Mouse (Mus musculus): ENCODE measurements around the gene Btrc. TPM values are rescaled to one million over a fixed set of nuclear protein-coding genes. Genes with fewer than 3 reads are reported as not detected.
"Not testable (repeated sequence)": the region's sequence is repeated elsewhere in the genome, so short reads cannot be mapped to it uniquely, and the experiment has no call there.

Gene Btrc
- polyA plus RNA-seq, 1 experiment from 2014 or later: 65.9 TPM

DNA sequence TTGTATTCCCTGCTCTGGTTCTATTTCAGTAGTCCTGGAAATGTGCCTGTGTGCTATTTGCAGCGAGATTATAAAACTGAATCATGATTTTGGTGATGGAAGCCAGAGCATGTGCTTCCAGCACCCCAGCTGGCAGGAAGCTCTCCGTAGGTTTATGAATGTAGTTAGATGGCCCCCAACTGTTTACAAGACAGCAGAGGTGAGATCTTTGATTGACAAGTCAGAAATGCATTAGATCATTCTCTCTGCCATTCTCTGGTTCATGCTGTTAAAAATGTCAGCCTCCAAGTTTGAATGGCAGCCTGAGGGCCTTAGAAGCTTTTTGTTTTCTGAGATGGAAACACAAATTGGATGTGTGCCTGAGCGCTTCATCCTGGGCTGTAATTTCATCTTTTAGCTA is 68.8 kb downstream of the Btrc start:
- no peaks in the 10 kb centered on the region for H3K9me3 ChIP-seq
- peaks cover 9% of the 10 kb centered on the region for H3K4me1 ChIP-seq
- ATAC-seq (replicated peaks): no peak
- H3K27ac ChIP-seq: 0 out of 2 replicates have a peak overlapping the region, but pooled peaks have one; percentile 28
- H3K4me3 ChIP-seq: no peak overlapping the region
- H3K9ac ChIP-seq: no peak overlapping the region
- WGBS: 65% methylated on average over 3 of the region's 3 CpGs
- H3K36me3 ChIP-seq (replicated peaks): no peaks in the 10 kb centered on the region
- no peaks in the 10 kb centered on the region for H3K27me3 ChIP-seq (replicated peaks)
- H3K4me2 ChIP-seq: no peak overlapping the region

DNA sequence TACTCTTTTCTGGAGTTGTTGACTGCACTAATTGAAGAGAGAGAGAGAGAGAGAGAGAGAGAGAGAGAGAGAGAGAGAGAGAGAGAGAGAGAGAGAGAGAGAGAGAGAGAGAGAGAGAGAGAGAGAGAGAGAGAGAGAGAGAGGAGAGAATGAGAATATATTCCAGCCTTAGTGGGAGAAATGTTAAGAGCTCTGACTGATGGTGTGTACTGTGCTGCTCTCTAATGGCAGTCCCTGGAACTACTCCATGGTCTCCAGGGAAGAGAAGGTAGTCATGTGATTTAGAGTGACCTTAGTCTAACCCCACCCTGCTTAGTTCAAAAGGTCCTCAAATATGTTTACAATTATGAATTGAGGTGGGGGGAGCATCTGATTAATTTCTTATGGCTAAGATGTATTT is 72.5 kb downstream of the Btrc start:
- not testable (repeated sequence) for H3K9me3 ChIP-seq; H3K36me3 ChIP-seq (replicated peaks); H3K27me3 ChIP-seq (replicated peaks); H3K27ac ChIP-seq; H3K4me2 ChIP-seq; H3K4me3 ChIP-seq; H3K9ac ChIP-seq; ATAC-seq (replicated peaks)
- peaks cover 24% of the 10 kb centered on the region for H3K4me1 ChIP-seq

DNA sequence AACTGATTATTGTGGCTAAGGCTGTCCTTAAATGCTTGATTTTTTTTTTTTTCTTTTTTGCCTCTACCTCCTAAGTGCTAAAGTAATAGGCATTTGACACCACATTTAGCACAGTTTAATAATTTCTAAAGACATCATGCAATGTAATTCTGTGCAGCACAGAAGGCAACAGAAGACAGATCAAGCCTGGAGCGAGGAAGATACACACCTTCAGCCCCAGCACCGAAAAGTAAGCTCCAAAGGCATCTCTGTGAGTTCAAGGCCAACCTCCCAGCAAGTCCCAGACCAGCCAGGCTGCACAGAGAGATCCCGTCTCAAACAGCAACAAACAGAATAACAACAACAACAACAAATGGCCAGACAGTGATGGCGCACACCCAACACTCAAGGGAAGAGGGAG is 73.6 kb downstream of the Btrc start:
- Histone ChIP-seq H3K4me2 (no peak overlapping the region), H3K27ac (no peak overlapping the region), H3K36me3 (replicated peaks) (no peaks in the 10 kb centered on the region), H3K27me3 (replicated peaks) (no peaks in the 10 kb centered on the region), H3K9ac (no peak overlapping the region), H3K9me3 (no peaks in the 10 kb centered on the region), H3K4me1 (peaks cover 27% of the 10 kb centered on the region), H3K4me3 (no peak overlapping the region)
- no peak for ATAC-seq (replicated peaks)
- WGBS: 85% methylated on average over 4 of the region's 4 CpGs

DNA sequence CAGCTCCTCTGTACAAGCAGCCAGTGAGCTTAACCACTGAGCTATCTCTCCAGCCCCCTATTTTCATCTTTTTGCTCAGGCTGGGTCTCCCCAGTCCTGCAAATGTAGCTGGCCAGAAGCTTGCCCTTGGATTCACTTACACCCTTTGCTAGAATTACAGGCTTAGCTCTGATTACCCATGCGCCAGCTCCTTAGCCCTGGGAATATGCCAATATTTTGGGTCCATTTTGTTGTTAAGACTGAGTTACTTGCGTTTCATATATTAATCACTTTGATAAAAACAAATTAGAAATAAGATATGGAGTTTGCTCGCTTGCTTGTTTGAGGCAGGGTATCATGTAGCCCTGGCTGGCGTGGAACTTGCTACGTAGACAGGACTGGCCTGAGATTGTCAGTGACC is 74.7 kb downstream of the Btrc start:
- Histone ChIP-seq H3K9ac (no peak overlapping the region), H3K36me3 (replicated peaks) (no peaks in the 10 kb centered on the region), H3K4me1 (peaks cover 18% of the 10 kb centered on the region), H3K4me3 (no peak overlapping the region), H3K9me3 (no peaks in the 10 kb centered on the region), H3K27me3 (replicated peaks) (no peaks in the 10 kb centered on the region), H3K27ac (no peak overlapping the region), H3K4me2 (no peak overlapping the region)
- ATAC-seq (replicated peaks): no peak
- 96% methylated on average over 5 of the region's 5 CpGs for WGBS

DNA sequence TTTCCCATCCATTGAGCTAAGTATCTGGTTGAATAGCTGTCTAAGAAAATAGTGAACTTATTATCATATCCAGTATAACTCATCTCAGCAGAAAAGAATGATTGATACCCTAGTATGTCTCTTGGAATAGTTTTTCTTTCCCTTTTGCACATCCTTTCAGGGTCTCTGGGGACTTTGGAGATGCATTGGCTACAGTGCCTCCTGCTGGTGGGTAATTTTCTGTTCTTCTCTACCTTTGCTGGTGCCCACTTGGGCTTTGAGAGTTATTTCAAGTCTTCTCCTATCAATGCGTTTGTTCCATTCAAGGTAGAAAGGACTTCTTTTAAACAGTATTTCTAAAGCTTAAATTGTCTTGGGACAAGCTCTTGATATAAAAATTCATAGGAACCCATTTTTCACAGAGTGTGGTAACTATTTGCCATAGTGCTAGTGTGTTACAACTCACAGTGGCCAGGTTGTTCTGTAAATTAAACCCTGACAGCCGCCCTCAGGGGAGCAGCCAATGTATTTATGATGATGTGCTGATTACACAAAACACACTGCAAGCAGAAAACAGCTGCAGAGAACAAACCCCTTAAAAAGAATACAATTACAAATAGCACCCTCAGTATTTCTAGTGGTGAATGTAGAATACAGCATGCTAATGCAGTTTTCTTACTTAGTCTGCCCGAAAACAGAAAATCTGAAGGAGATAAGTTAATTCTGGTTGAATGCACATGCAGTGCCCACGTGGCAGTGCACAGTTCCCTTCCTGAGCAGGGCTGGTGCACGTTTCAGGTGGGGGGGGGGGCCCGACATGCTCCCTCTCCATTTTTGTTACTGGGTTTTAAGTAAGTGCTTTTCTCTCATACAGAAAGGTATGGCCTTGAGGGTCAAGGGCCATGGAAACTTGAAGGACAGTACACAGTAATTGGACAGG is 75.7 kb downstream of the Btrc start:
- no peak overlapping the region for H3K4me2 ChIP-seq
- H3K27me3 ChIP-seq (replicated peaks): no peaks in the 10 kb centered on the region
- no peaks in the 10 kb centered on the region for H3K36me3 ChIP-seq (replicated peaks)
- ATAC-seq (replicated peaks): no peak
- H3K4me3 ChIP-seq: no peak overlapping the region
- no peak overlapping the region for H3K9ac ChIP-seq
- H3K4me1 ChIP-seq: peaks cover 18% of the 10 kb centered on the region
- WGBS: 60% methylated on average over 6 of the region's 6 CpGs
- no peak overlapping the region for H3K27ac ChIP-seq
- no peaks in the 10 kb centered on the region for H3K9me3 ChIP-seq

DNA sequence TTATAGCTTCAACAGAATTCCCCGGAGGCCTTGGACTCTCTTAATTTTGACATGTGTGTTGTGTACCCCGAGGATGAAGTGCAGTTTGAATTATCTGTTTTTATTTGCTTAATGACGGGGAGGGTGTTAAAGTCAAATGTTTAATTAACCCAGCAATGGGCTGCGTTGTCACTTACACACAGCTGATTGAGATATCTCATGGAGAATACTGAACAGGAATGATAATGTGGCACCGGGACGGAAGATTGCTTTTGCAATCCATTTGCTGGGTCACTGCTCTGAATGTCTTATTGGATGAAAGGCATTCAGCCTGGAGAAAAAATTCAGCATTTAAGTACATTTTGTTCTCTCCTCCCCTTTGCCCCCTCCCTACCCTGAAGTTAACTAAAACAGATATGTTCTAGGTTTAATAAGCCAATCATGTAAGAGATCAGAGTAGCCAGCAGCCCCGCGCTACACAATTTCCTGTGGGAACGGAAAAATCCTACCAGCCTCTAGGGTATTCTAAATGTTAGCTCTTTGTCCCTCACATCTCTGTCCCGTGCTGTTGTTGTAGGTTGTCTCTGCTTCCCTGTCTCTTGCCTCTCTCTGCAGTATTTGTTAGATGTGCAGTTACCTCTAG is 77.1 kb downstream of the Btrc start:
- H3K27me3 ChIP-seq (replicated peaks): no peaks in the 10 kb centered on the region
- WGBS: 40% methylated on average over 10 of the region's 10 CpGs
- no peak overlapping the region for H3K4me3 ChIP-seq
- H3K27ac ChIP-seq: no peak overlapping the region
- peaks cover 23% of the 10 kb centered on the region for H3K4me1 ChIP-seq
- H3K36me3 ChIP-seq (replicated peaks): no peaks in the 10 kb centered on the region
- no peak overlapping the region for H3K9ac ChIP-seq
- ATAC-seq (replicated peaks): no peak
- H3K4me2 ChIP-seq: no peak overlapping the region
- no peaks in the 10 kb centered on the region for H3K9me3 ChIP-seq

DNA sequence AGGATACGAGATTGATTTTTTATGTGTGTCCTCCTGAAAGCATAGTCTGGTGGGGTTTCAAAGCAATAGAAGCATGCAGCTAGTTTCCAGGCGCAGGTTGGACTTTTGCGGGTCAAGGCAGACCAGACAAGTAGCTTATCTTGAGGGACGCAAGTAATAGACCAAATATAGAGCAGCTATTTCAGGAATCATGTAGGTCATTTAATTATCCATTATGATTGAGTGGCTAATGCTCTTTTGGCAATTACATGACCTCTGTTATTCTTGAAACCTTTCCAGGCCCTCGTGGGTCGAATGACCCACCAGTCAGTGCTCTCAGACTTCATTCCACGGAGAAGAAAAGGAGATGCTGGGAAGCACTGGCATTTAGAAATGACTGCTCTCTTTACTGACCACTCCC is 78.2 kb downstream of the Btrc start:
- no peak for ATAC-seq (replicated peaks)
- H3K4me1 ChIP-seq: peaks cover 30% of the 10 kb centered on the region
- H3K4me2 ChIP-seq: no peak overlapping the region
- WGBS: 47% methylated on average over 7 of the region's 7 CpGs
- H3K9me3 ChIP-seq: no peaks in the 10 kb centered on the region
- no peak overlapping the region for H3K27ac ChIP-seq
- no peaks in the 10 kb centered on the region for H3K36me3 ChIP-seq (replicated peaks)
- H3K4me3 ChIP-seq: no peak overlapping the region
- no peak overlapping the region for H3K9ac ChIP-seq
- H3K27me3 ChIP-seq (replicated peaks): no peaks in the 10 kb centered on the region

DNA sequence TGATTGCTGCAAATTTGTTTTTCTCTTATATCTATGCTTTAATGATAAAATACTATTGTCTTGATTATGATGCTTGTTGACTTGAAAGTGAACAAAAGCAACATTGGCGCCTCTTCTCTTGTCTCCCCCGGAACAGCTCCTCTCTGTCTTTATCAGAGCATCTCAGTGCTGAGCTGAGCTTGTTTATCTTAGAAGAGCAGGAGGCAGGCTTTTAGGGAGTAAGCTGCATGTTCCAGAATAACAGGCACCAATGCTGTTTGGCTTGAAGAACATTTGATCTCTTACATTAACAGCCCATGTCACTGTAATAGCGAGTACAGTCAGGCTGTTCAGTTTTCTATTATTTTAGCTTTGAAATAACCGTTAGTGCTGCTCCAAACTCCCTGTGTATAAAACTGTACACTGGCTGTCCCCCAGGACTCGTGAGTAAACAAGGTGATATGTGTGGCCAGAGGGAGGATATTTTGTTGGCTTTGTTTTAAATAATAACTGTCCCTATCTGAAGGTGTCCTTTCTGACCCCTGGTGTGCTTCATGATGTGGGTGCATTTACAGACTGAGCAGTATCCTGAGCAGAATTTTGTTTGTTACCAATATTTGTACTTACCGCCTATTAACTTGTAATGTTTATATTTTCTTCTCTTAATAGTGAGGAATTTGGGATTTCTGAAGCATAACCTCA is 81.9 kb downstream of the Btrc start:
- no peak for ATAC-seq (replicated peaks)
- no peaks in the 10 kb centered on the region for H3K9me3 ChIP-seq
- no peak overlapping the region for H3K4me2 ChIP-seq
- no peaks in the 10 kb centered on the region for H3K36me3 ChIP-seq (replicated peaks)
- no peak overlapping the region for H3K9ac ChIP-seq
- H3K4me1 ChIP-seq: peaks cover 32% of the 10 kb centered on the region
- no peaks in the 10 kb centered on the region for H3K27me3 ChIP-seq (replicated peaks)
- 61% methylated on average over 6 of the region's 6 CpGs for WGBS
- no peak overlapping the region for H3K4me3 ChIP-seq
- H3K27ac ChIP-seq: no peak overlapping the region

DNA sequence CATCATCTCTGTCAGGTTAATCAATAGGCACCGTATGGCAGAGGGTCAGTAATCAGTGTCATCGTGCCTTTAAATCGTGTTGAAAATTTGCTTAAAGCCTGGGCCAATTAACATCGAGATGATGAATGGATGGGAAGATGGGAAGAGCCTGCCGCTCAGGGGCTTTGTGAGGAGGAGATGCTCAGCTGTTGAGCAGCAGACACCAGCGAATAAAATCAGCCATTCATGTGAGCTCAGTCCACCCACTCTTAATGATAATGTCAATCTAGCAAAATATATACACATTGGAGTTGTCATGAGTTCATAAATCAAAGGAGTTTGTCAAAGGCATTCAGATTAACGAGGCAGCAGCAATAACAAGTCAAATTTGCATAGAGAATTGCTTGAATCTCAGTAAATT is 83.1 kb downstream of the Btrc start:
- Histone ChIP-seq H3K4me1 (peaks cover 24% of the 10 kb centered on the region), H3K4me2 (no peak overlapping the region), H3K27me3 (replicated peaks) (no peaks in the 10 kb centered on the region), H3K4me3 (no peak overlapping the region), H3K9ac (no peak overlapping the region), H3K9me3 (no peaks in the 10 kb centered on the region), H3K36me3 (replicated peaks) (no peaks in the 10 kb centered on the region), H3K27ac (peak overlapping the region; percentile 60)
- 23% methylated on average over 7 of the region's 7 CpGs for WGBS
- ATAC-seq (replicated peaks): no peak

DNA sequence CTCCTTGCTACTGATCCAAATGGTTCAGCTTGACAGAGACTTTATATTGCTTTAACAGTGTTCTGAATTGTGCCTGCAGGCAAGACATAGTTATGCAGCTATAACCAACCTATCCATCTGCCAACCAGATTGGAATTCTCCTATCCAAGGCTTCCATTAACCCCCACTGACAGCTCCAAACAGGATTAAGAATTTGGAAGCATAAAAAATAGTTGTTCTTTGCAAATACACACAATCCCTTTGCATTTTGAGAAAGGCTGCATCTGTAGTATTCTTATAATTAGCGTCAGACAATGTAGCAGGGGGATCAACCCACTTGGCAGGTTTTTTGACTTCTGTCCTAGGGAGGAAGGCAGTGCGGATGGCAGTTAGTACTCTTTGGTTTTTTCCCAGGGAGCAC is 83.7 kb downstream of the Btrc start:
- Histone ChIP-seq H3K9me3 (no peaks in the 10 kb centered on the region), H3K36me3 (replicated peaks) (no peaks in the 10 kb centered on the region), H3K4me2 (no peak overlapping the region), H3K9ac (no peak overlapping the region), H3K27me3 (replicated peaks) (no peaks in the 10 kb centered on the region), H3K4me1 (peaks cover 22% of the 10 kb centered on the region), H3K4me3 (no peak overlapping the region), H3K27ac (0 out of 2 replicates have a peak overlapping the region, but pooled peaks have one; percentile 16)
- ATAC-seq (replicated peaks): no peak
- 40% methylated on average over 2 of the region's 2 CpGs for WGBS

DNA sequence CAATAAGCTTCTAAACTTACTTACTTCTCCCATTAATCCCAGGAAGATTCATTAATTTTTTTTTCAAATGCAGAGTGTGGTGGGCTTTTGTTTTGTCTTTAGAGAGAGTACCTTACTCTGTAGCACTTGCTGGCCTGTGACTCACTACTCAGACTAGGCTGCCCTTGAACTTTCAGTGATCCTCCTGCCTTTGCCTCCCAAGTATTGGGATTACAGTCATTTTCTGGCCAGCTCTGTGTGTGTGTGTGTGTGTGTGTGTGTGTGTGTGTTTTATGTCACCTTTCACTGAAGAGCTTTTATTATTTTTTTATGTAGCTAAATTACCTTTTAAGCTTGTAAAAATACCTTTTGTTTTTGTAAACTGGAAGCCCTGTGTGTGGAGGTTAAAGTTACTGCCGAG is 84.4 kb downstream of the Btrc start:
- no peaks in the 10 kb centered on the region for H3K27me3 ChIP-seq (replicated peaks)
- no peak overlapping the region for H3K4me2 ChIP-seq
- H3K4me1 ChIP-seq: peaks cover 22% of the 10 kb centered on the region
- no peak overlapping the region for H3K9ac ChIP-seq
- no peaks in the 10 kb centered on the region for H3K9me3 ChIP-seq
- no peaks in the 10 kb centered on the region for H3K36me3 ChIP-seq (replicated peaks)
- no peak for ATAC-seq (replicated peaks)
- no peak overlapping the region for H3K27ac ChIP-seq
- WGBS: 85% methylated on average over 1 of the region's 1 CpGs
- H3K4me3 ChIP-seq: no peak overlapping the region

DNA sequence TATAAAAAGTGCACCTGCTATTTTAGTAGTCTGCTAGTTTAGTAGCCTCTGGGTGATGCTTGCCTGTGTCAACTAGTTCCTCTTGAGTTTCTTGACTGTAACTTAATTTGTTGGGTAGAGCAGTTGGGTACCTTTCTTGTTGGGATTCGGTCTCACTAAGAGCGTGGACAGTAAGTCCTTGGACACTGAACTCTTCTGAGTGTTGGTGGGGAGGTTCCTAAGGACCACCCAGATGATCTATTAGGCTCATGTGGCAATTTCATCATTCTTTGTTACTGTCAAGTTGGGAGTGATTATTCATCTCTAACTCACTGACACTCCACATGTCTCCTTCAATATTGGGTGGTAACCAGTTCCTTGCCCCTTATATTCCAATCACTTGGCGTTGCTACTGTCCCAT is 90.9 kb downstream of the Btrc start:
- Histone ChIP-seq H3K4me1 (no peaks in the 10 kb centered on the region; the same call in 1 of the 2 replicates), H3K9ac (no peak overlapping the region), H3K27me3 (replicated peaks) (0 out of 2 replicates have a peak, but pooled peaks cover 2% of the 10 kb centered on the region), H3K27ac (no peak overlapping the region), H3K4me2 (no peak overlapping the region), H3K9me3 (no peaks in the 10 kb centered on the region), H3K36me3 (replicated peaks) (no peaks in the 10 kb centered on the region), H3K4me3 (no peak overlapping the region)
- no peak for ATAC-seq (replicated peaks)
- WGBS: 96% methylated on average over 3 of the region's 3 CpGs

Measured in midbrain, embryonic 15.5 days (tissue).